Mouse (Mus musculus) neural tube, embryonic 12.5 days (tissue): ENCODE measurements around the gene Dok1. TPM values are rescaled to one million over a fixed set of nuclear protein-coding genes. Genes with fewer than 3 reads are reported as not detected.

Experiments
- ATAC-seq: fragments of 200-750 bp; cut with Nextera tagmentation; 2 replicates; pipeline ENCODE4 v1.8.0; 2017; ENCODE audit warnings: low read depth, mild to moderate bottlenecking, moderate TSS enrichment, moderate library complexity; ENCODE audit not compliant: low FRiP score
- H3K27ac ChIP-seq: fragments of 300-500 bp; sonication (generic); 2 replicates; pipeline ENCODE4 v1.5.1; 2016
- H3K27me3 ChIP-seq: fragments of 300-500 bp; sonication (generic); replicated peaks from 2 replicates; pipeline ENCODE4 v1.6.1; 2016; ENCODE audit warnings: mild to moderate bottlenecking
- H3K36me3 ChIP-seq: fragments of 300-500 bp; sonication (generic); 2 replicates; pipeline ENCODE4 v1.6.1; 2016; ENCODE audit warnings: mild to moderate bottlenecking
- H3K4me1 ChIP-seq: fragments of 300-500 bp; sonication (generic); 2 replicates; pipeline ENCODE4 v1.6.1; 2016
- H3K4me2 ChIP-seq: fragments of 300-500 bp; sonication (generic); replicated peaks from 2 replicates; pipeline ENCODE4 v1.6.1; 2016; ENCODE audit warnings: mild to moderate bottlenecking
- H3K4me3 ChIP-seq: fragments of 300-500 bp; sonication (generic); 2 replicates; pipeline ENCODE4 v1.5.1; 2016
- H3K9ac ChIP-seq: fragments of 300-500 bp; sonication (generic); 2 replicates; pipeline ENCODE4 v1.6.1; 2016; ENCODE audit warnings: mild to moderate bottlenecking
- H3K9me3 ChIP-seq: fragments of 300-500 bp; sonication (generic); 2 replicates; pipeline ENCODE4 v1.6.1; 2016; ENCODE audit warnings: mild to moderate bottlenecking
- WGBS: fragments of 180-500 bp; shearing (Covaris S2); methylation state at CpG from one replicate; pipeline ENCODE4 v1.1.7; 2016; 5-methylcytosine and 5-hydroxymethylcytosine counted together
- microRNA-seq: library from miRNA; unstranded; fragments of <30 nt; microRNA quantifications from one replicate; pipeline ENCODE4, GENCODE M21; 2017
- polyA plus RNA-seq: library from polyadenylated mRNA; unstranded; fragments of >200 nt; fragmentation: Nextera tagmentation; extraction: Ambion mirVana; gene quantifications from 2 replicates; pipeline ENCODE4 v1.2.1, GENCODE M21; 2016

Dok1 gene
- polyA plus RNA-seq, 1 experiment from 2014 or later, result 6.5 TPM

DNA sequence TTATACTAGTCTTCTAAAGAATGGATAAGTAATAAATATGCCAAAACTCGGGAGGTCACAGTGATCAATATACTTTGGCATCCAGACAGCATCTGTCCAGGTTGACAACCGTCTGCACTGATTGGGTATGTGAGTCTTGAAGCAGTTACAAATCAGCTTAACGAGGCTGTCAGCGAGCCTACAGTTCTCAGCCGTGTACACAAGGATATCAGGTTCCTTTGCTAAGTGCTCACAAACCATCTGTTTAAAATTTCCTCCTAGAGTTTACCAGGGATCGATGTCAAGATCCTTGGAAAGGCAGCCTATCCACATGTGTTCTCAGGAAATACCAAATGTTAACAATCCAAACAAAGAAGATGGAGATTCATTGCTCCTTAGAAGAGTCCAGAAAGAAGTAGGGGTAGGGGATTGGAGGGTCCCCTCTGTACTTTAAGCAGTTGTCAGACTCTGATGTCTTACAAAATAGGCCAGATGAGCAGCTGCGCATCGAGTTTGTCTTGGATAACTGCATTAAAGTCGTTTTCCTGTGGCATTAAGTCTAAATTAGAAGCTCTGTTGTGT lies 45.8 kb downstream of the Dok1 start:
- no peak for ATAC-seq
- Histone ChIP-seq H3K27me3 (no peaks in the 10 kb centered on the region), H3K9me3 (no peaks in the 10 kb centered on the region), H3K4me1 (no peaks in the 10 kb centered on the region), H3K9ac (no peak overlapping the region), H3K4me2 (no peak overlapping the region), H3K36me3 (no peaks in the 10 kb centered on the region), H3K27ac (no peak overlapping the region), H3K4me3 (no peak overlapping the region)
- WGBS, result 53% methylated on average over 9 of the region's 9 CpGs

Small RNA genes lying within 50 kb of the gene (microRNA-seq; reads per million reads assigned to microRNA genes)
- gene Mir7040, result not detected

Other genes starting within 250 kb of the Dok1 start
- 12.9 and 15.1 TPM in 2 replicates for gene Sema4f, start 93.7 kb downstream of the Dok1 start, polyA plus RNA-seq
- gene M1ap, start 86.6 kb downstream of the Dok1 start, polyA plus RNA-seq, result 0.49 TPM in 1 of 2 replicates, not detected in the other
- gene Loxl3, start 702 bp upstream of the Dok1 start, polyA plus RNA-seq, result 9.1 and 9.4 TPM in 2 replicates
- 158 and 167 TPM in 2 replicates for gene Aup1, start 21.1 kb upstream of the Dok1 start, polyA plus RNA-seq
- gene Htra2, start 21.8 kb upstream of the Dok1 start, polyA plus RNA-seq, result 68.0 and 70.6 TPM in 2 replicates
- 1.8 and 2.1 TPM in 2 replicates for gene Dqx1, start 24.4 kb upstream of the Dok1 start, polyA plus RNA-seq
- gene Tlx2, start 36.8 kb upstream of the Dok1 start, polyA plus RNA-seq, result 27.0 and 42.3 TPM in 2 replicates
- gene Pcgf1, start 44.4 kb upstream of the Dok1 start, polyA plus RNA-seq, result 43.6 and 52.3 TPM in 2 replicates
- gene Lbx2, start 52.9 kb upstream of the Dok1 start, polyA plus RNA-seq, result 0.57 and 2.8 TPM in 2 replicates
- gene Ccdc142, start 68.1 kb upstream of the Dok1 start, polyA plus RNA-seq, result 2.7 and 4.3 TPM in 2 replicates
- 4.8 and 5.1 TPM in 2 replicates for gene Gm42688, start 68.1 kb upstream of the Dok1 start, polyA plus RNA-seq
- 124 and 128 TPM in 2 replicates for gene Mrpl53, start 75.6 kb upstream of the Dok1 start, polyA plus RNA-seq
- gene Mogs, start 82.0 kb upstream of the Dok1 start, polyA plus RNA-seq, result 39.4 and 39.5 TPM in 2 replicates
- 233 and 254 TPM in 2 replicates for gene Wbp1, start 88.1 kb upstream of the Dok1 start, polyA plus RNA-seq
- 17.6 and 18.7 TPM in 2 replicates for gene Ino80b, start 92.0 kb upstream of the Dok1 start, polyA plus RNA-seq
- 33.7 and 38.0 TPM in 2 replicates for gene Rtkn, start 102.0 kb upstream of the Dok1 start, polyA plus RNA-seq
- 11.5 and 13.5 TPM in 2 replicates for gene Wdr54, start 122.9 kb upstream of the Dok1 start, polyA plus RNA-seq
- 2.6 TPM in 2 replicates for gene 1700003E16Rik, start 122.9 kb upstream of the Dok1 start, polyA plus RNA-seq
- 181 and 196 TPM in 2 replicates for gene Dctn1, start 132.4 kb upstream of the Dok1 start, polyA plus RNA-seq
- 0.18 and 0.34 TPM in 2 replicates for gene Slc4a5, start 186.4 kb upstream of the Dok1 start, polyA plus RNA-seq